Mouse (Mus musculus) thymus, adult 2 months (tissue): ENCODE data around the gene Foxs1. TPM values are rescaled to one million over a fixed set of nuclear protein-coding genes. Genes with fewer than 3 reads are reported as not detected.

Source experiments
- DNase-seq: peaks from one replicate; pipeline ENCODE4 v3.0.0; 2021
- H3K27ac ChIP-seq: fragments of 200-500 bp; 2 replicates; pipeline ENCODE4 v1.5.1; 2012; ENCODE audit warnings: low read length, control low read depth; ENCODE audit not compliant: control insufficient read depth, insufficient read depth
- H3K27me3 ChIP-seq: fragments of 200-500 bp; 2 replicates; pipeline ENCODE4 v1.6.1; 2012; ENCODE audit warnings: mild to moderate bottlenecking, low read length, moderate library complexity, mixed read lengths; ENCODE audit not compliant: control insufficient read depth, insufficient read depth
- H3K36me3 ChIP-seq: fragments of 200-500 bp; 2 replicates; pipeline ENCODE4 v1.6.1; 2012; ENCODE audit warnings: mild to moderate bottlenecking, low read length, moderate library complexity; ENCODE audit not compliant: control insufficient read depth, insufficient read depth
- H3K4me1 ChIP-seq: fragments of 200-500 bp; replicated peaks from 2 replicates; pipeline ENCODE4 v1.6.1; 2012; ENCODE audit warnings: low read length; ENCODE audit not compliant: control insufficient read depth, insufficient read depth
- H3K4me3 ChIP-seq: fragments of 200-500 bp; 2 replicates; pipeline ENCODE4 v1.5.1; 2012; ENCODE audit warnings: mild to moderate bottlenecking, low read length, control low read depth, moderate library complexity; ENCODE audit not compliant: control insufficient read depth, insufficient read depth
- CTCF ChIP-seq: fragments of 200-500 bp; IDR thresholded peaks from 2 replicates; pipeline ENCODE4 v1.5.1; 2012; ENCODE audit warnings: mild to moderate bottlenecking, control low read depth, low read length, moderate library complexity, borderline replicate concordance; ENCODE audit not compliant: control insufficient read depth, poor library complexity, insufficient read depth; ENCODE audit errors: extremely low read depth
- POLR2A ChIP-seq: fragments of 200-500 bp; IDR thresholded peaks from 2 replicates; pipeline ENCODE4 v1.6.1; 2012; ENCODE audit warnings: mild to moderate bottlenecking, low read length, control low read depth, moderate library complexity; ENCODE audit not compliant: control insufficient read depth, poor library complexity, insufficient read depth; ENCODE audit errors: extremely low read depth
- WGBS: fragments of 180-500 bp; shearing (Covaris S2); methylation state at CpG from one replicate; pipeline ENCODE4 v1.1.7; 2018; 5-methylcytosine and 5-hydroxymethylcytosine counted together
- polyA plus RNA-seq: library from polyadenylated mRNA; depleted of rRNA; stranded (reverse); fragments of >200 nt; gene quantifications from 2 replicates; pipeline ENCODE4 v1.2.3, GENCODE M21; 2012

The Foxs1 gene
- polyA plus RNA-seq, 1 experiment = 8.6 TPM

- DNase-seq = peak; percentile 49
- Histone ChIP-seq H3K27me3 (peaks cover 3% of the 10 kb centered on the region; the same call in 1 of the 2 replicates), H3K4me1 (no peaks in the 10 kb centered on the region; the same call in 1 of the 2 replicates), H3K36me3 (no peaks in the 10 kb centered on the region), H3K27ac (no peak within 1 kb of the TSS), H3K4me3 (peak within 1 kb of the TSS; percentile 39)
- no peak for TF ChIP-seq POLR2A
- peak; percentile 24; the same call in 1 of the 2 replicates for TF ChIP-seq CTCF
- 2% methylated on average over 52 of the region's 54 CpGs for WGBS
These were observed 18.2 kb upstream of the Foxs1 start, which contains the start of gene Dusp15 for GRCm38 (mm10) chr2:152951065-152951849. TSS of gene Dusp15 (minus strand) at chr2:152951698.

- H3K4me3 ChIP-seq = no peak overlapping the region
- no peak overlapping the region for H3K27ac ChIP-seq
- no peaks in the 10 kb centered on the region; the same call in 1 of the 2 replicates for H3K4me1 ChIP-seq
- no peaks in the 10 kb centered on the region for H3K36me3 ChIP-seq
- WGBS = 53% methylated on average over 11 of the region's 11 CpGs
- H3K27me3 ChIP-seq = peaks cover 3% of the 10 kb centered on the region; the same call in 1 of the 2 replicates
- no peak for DNase-seq
- TF ChIP-seq POLR2A (no peak), CTCF (no peak)
These were observed 17.5 kb upstream of the Foxs1 start for GRCm38 (mm10) chr2:152950358-152951064.

- Histone ChIP-seq H3K27me3 (peaks cover 3% of the 10 kb centered on the region; the same call in 1 of the 2 replicates), H3K4me3 (no peak overlapping the region), H3K36me3 (no peaks in the 10 kb centered on the region), H3K4me1 (no peaks in the 10 kb centered on the region; the same call in 1 of the 2 replicates), H3K27ac (no peak overlapping the region)
- no peak for DNase-seq
- 94% methylated on average over 5 of the region's 5 CpGs for WGBS
- TF ChIP-seq POLR2A = no peak
- TF ChIP-seq CTCF = no peak
These were observed 15.5 kb upstream of the Foxs1 start for GRCm38 (mm10) chr2:152948438-152949020.

- H3K4me3 ChIP-seq = no peak overlapping the region
- no peak overlapping the region for H3K27ac ChIP-seq
- peaks cover 8% of the 10 kb centered on the region; the same call in 1 of the 2 replicates for H3K27me3 ChIP-seq
- no peaks in the 10 kb centered on the region for H3K36me3 ChIP-seq
- peaks cover 5% of the 10 kb centered on the region; the same call in 1 of the 2 replicates for H3K4me1 ChIP-seq
- no peak for TF ChIP-seq POLR2A
- no peak for TF ChIP-seq CTCF
- DNase-seq = no peak
- WGBS = 83% methylated on average over 7 of the region's 7 CpGs
These were observed 14.1 kb upstream of the Foxs1 start for GRCm38 (mm10) chr2:152947098-152947497.

- TF ChIP-seq POLR2A (no peak), CTCF (no peak)
- WGBS = 57% methylated on average over 9 of the region's 9 CpGs
- no peak overlapping the region for H3K4me3 ChIP-seq
- no peaks in the 10 kb centered on the region for H3K36me3 ChIP-seq
- DNase-seq = no peak
- H3K27me3 ChIP-seq = peaks cover 5% of the 10 kb centered on the region; the same call in 1 of the 2 replicates
- peaks cover 12% of the 10 kb centered on the region; the same call in 1 of the 2 replicates for H3K4me1 ChIP-seq
- H3K27ac ChIP-seq = no peak overlapping the region
These were observed 11.0 kb upstream of the Foxs1 start for GRCm38 (mm10) chr2:152944013-152944412.

- Histone ChIP-seq H3K4me1 (peaks cover 12% of the 10 kb centered on the region; the same call in 1 of the 2 replicates), H3K27ac (no peak overlapping the region), H3K4me3 (no peak overlapping the region), H3K36me3 (no peaks in the 10 kb centered on the region), H3K27me3 (peaks cover 5% of the 10 kb centered on the region; the same call in 1 of the 2 replicates)
- TF ChIP-seq POLR2A = no peak
- TF ChIP-seq CTCF = no peak
- WGBS = 9% methylated on average over 8 of the region's 8 CpGs
- DNase-seq = no peak
These were observed 10.6 kb upstream of the Foxs1 start for GRCm38 (mm10) chr2:152943568-152943967.
